Mouse (Mus musculus) stomach, embryonic 16.5 days (tissue): ENCODE measurements around the gene Slc5a2. TPM values are rescaled to one million over a fixed set of nuclear protein-coding genes. Genes with fewer than 3 reads are reported as not detected.

ENCODE experiments used
- ATAC-seq: fragments of 200-750 bp; cut with Nextera tagmentation; 2 replicates; pipeline ENCODE4 v1.8.0; 2017; ENCODE audit warnings: moderate number of reproducible peaks, moderate TSS enrichment; ENCODE audit not compliant: insufficient read depth, low FRiP score
- H3K27ac ChIP-seq: fragments of 300-500 bp; sonication (generic); 2 replicates; pipeline ENCODE4 v1.5.1; 2014; ENCODE audit warnings: low read length
- H3K27me3 ChIP-seq: fragments of 300-500 bp; sonication (generic); 2 replicates; pipeline ENCODE4 v1.6.1; 2014; ENCODE audit warnings: low read length, control low read depth, mixed read lengths; ENCODE audit not compliant: control insufficient read depth, insufficient read depth
- H3K36me3 ChIP-seq: fragments of 300-500 bp; sonication (generic); 2 replicates; pipeline ENCODE4 v1.6.1; 2014; ENCODE audit warnings: low read length; ENCODE audit not compliant: control insufficient read depth, insufficient read depth
- H3K4me1 ChIP-seq: fragments of 300-500 bp; sonication (generic); 2 replicates; pipeline ENCODE4 v1.6.1; 2014; ENCODE audit warnings: low read length, control low read depth, mixed read lengths; ENCODE audit not compliant: control insufficient read depth, insufficient read depth
- H3K4me2 ChIP-seq: fragments of 300-500 bp; sonication (generic); 2 replicates; pipeline ENCODE4 v1.6.1; 2014; ENCODE audit warnings: low read depth, low read length, mixed read lengths
- H3K4me3 ChIP-seq: fragments of 300-500 bp; sonication (generic); replicated peaks from 2 replicates; pipeline ENCODE4 v1.5.1; 2014; ENCODE audit warnings: mild to moderate bottlenecking, low read length
- H3K9ac ChIP-seq: fragments of 300-500 bp; sonication (generic); 2 replicates; pipeline ENCODE4 v1.6.1; 2014; ENCODE audit warnings: low read length
- H3K9me3 ChIP-seq: fragments of 300-500 bp; sonication (generic); replicated peaks from 2 replicates; pipeline ENCODE4 v1.6.1; 2016; ENCODE audit warnings: low read length, control low read depth; ENCODE audit not compliant: control insufficient read depth
- WGBS: fragments of 180-500 bp; shearing (Covaris S2); extraction: QIAGEN DNeasy Blood & Tissue Kit; methylation state at CpG from one replicate; pipeline ENCODE4 v1.1.7; 2014; 5-methylcytosine and 5-hydroxymethylcytosine counted together
- polyA plus RNA-seq: library from polyadenylated mRNA; unstranded; fragments of >200 nt; fragmentation: Nextera tagmentation; extraction: Ambion mirVana; gene quantifications from 2 replicates; pipeline ENCODE4 v1.2.1, GENCODE M21; 2015

Gene Slc5a2
- polyA plus RNA-seq, 1 experiment from 2014 or later, result 0.72 TPM

DNA sequence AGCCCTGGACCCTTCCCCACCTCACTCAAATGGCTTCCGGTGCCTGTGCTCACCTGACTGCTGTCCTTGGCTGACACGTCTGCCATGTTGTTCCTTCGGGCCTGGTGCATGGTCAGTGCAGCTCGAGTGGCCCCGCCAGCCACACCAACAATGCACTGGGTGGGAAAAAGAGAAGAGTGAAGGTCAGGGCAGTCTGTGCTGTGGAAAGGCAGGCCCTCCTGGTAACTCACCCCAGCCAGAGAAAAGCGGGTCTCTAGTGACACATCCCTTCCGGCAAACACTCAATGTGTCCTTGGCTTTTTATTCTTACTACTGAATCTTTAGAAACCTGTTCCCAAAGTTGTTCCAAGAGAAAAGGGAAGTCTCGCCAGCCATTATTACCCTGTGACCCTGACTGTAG is 19.6 kb downstream of the Slc5a2 start:
- H3K9me3 ChIP-seq, result no peaks in the 10 kb centered on the region
- peaks cover 8% of the 10 kb centered on the region; the same call in 1 of the 2 replicates for H3K4me1 ChIP-seq
- ATAC-seq, result no peak
- 82% methylated on average over 8 of the region's 8 CpGs for WGBS
- no peak overlapping the region for H3K4me2 ChIP-seq
- no peak overlapping the region for H3K27ac ChIP-seq
- H3K4me3 ChIP-seq, result no peak overlapping the region
- H3K36me3 ChIP-seq, result 0 out of 2 replicates have a peak, but pooled peaks cover 4% of the 10 kb centered on the region
- H3K27me3 ChIP-seq, result no peaks in the 10 kb centered on the region
- no peak overlapping the region for H3K9ac ChIP-seq

DNA sequence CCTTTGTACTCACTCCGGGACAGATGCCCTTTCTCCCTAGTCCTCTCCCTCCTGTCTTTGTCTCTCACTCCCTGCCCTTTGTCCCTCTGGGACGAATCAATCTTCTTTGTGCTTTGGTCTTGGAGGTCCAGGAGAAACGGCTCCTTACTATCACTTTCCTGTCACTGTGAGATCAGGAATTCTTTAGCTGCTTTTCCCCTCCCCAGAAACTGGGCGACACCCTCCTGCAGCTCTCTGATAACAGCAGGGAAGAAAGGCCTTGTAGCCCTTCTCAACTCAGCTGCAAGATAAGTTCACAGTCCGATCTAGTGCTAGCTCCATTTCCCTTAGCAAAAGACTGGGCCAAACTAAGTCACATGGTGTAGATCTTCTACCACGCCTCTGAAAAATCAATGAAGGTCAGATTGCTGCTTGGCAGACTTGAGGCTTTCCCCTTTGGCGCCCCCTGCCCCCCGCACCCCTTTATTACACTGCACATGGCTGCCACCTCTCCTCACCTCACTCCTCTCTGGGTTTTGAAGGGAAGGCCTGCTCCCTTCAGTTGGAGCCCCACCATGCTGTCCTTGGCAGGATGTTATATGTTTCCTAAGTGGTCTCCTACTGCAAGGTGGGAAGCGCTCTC is 23.6 kb downstream of the Slc5a2 start:
- Histone ChIP-seq H3K9ac (no peak overlapping the region), H3K4me1 (peaks cover 5% of the 10 kb centered on the region; the same call in 1 of the 2 replicates), H3K4me2 (peak overlapping the region; percentile 17; the same call in 1 of the 2 replicates), H3K27me3 (no peaks in the 10 kb centered on the region), H3K4me3 (no peak overlapping the region), H3K9me3 (no peaks in the 10 kb centered on the region), H3K36me3 (peaks cover 6% of the 10 kb centered on the region; the same call in 1 of the 2 replicates), H3K27ac (peak overlapping the region; percentile 30; the same call in 1 of the 2 replicates)
- ATAC-seq, result peak; percentile 89
- WGBS, result 22% methylated on average over 9 of the region's 9 CpGs

DNA sequence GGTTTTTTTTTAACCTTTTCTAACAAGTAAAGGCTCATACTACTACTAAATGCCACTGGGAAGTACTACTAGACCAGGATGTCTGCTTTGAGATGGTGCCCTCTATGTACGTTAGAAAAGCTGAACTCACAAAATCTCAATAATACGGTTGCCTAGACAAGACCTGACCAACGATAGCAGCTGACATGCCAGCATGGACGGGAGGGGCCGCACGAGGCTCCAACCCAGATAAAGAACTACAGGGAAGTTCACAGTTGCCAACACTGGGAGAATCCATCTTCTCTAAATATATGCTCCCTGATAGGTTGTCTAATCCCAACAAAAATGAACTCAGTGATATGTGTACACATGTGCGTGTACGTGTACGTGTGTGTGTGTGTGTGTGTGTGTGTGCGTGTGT is 29.3 kb downstream of the Slc5a2 start:
- Histone ChIP-seq H3K4me1 (peaks cover 17% of the 10 kb centered on the region), H3K9me3 (no peaks in the 10 kb centered on the region), H3K36me3 (peaks cover 3% of the 10 kb centered on the region; the same call in 1 of the 2 replicates), H3K4me2 (no peak overlapping the region), H3K27me3 (no peaks in the 10 kb centered on the region), H3K4me3 (no peak overlapping the region), H3K9ac (no peak overlapping the region), H3K27ac (no peak overlapping the region)
- no peak for ATAC-seq
- 88% methylated on average over 10 of the region's 10 CpGs for WGBS

DNA sequence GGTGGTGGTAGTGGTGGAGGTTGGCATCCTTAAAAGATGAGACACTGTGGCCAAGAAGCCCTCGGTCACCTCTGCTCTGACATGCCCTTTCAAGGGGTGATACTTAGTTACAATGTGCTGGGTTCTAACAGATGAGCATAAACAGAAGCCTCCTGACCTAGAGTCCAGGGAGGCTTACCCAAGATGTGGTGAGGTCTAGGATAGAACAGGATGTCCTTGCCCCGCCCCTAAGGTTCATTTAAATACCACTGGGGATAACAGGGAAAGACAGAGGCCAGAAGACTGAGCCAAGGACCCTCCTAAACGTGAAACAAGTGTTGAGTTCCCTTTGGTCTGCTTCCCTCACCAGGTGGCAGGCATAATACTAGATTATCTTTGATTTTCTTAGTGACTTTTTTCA is 31.1 kb downstream of the Slc5a2 start:
- peak overlapping the region; percentile 94; the same call in 1 of the 2 replicates for H3K9ac ChIP-seq
- peak overlapping the region; percentile 95 for H3K4me2 ChIP-seq
- peak overlapping the region; percentile 89; the same call in 1 of the 2 replicates for H3K4me3 ChIP-seq
- no peak overlapping the region for H3K27ac ChIP-seq
- 62% methylated on average over 3 of the region's 3 CpGs for WGBS
- H3K9me3 ChIP-seq, result no peaks in the 10 kb centered on the region
- no peaks in the 10 kb centered on the region for H3K36me3 ChIP-seq
- no peaks in the 10 kb centered on the region for H3K27me3 ChIP-seq
- peaks cover 20% of the 10 kb centered on the region for H3K4me1 ChIP-seq
- no peak for ATAC-seq

- H3K4me3 ChIP-seq, result peak overlapping the region; percentile 89
- no peak for ATAC-seq
- H3K27me3 ChIP-seq, result no peaks in the 10 kb centered on the region
- peak overlapping the region; percentile 95 for H3K4me2 ChIP-seq
- H3K9ac ChIP-seq, result peak overlapping the region; percentile 94
- 30% methylated on average over 10 of the region's 10 CpGs for WGBS
- no peaks in the 10 kb centered on the region for H3K9me3 ChIP-seq
- peak overlapping the region; percentile 92 for H3K27ac ChIP-seq
- H3K36me3 ChIP-seq, result no peaks in the 10 kb centered on the region
- peaks cover 20% of the 10 kb centered on the region for H3K4me1 ChIP-seq
Measured at GRCm38 (mm10) chr7:128297291-128297616, 31.8 kb downstream of the Slc5a2 start.

- peak; percentile 67; the same call in 1 of the 2 replicates for ATAC-seq
- WGBS, result under 1% methylated on average over 47 of the region's 47 CpGs
- Histone ChIP-seq H3K36me3 (no peaks in the 10 kb centered on the region), H3K9me3 (no peaks in the 10 kb centered on the region), H3K9ac (peak within 1 kb of the TSS; percentile 94), H3K27me3 (no peaks in the 10 kb centered on the region), H3K4me1 (peaks cover 20% of the 10 kb centered on the region), H3K4me2 (peak within 1 kb of the TSS; percentile 95), H3K4me3 (peak within 1 kb of the TSS; percentile 89), H3K27ac (peak within 1 kb of the TSS; percentile 92)
Measured at GRCm38 (mm10) chr7:128297617-128298480, 32.4 kb downstream of the Slc5a2 start, which contains the start of gene BC017158. BC017158 (minus strand) TSS chr7:128298170.

- Histone ChIP-seq H3K27ac (peak overlapping the region; percentile 92), H3K27me3 (no peaks in the 10 kb centered on the region), H3K9ac (peak overlapping the region; percentile 94), H3K4me2 (peak overlapping the region; percentile 95), H3K36me3 (no peaks in the 10 kb centered on the region), H3K9me3 (no peaks in the 10 kb centered on the region), H3K4me3 (peak overlapping the region; percentile 89), H3K4me1 (peaks cover 20% of the 10 kb centered on the region)
- peak; percentile 19; the same call in 1 of the 2 replicates for ATAC-seq
- 67% methylated on average over 8 of the region's 8 CpGs for WGBS
Measured at GRCm38 (mm10) chr7:128298481-128299342, 33.3 kb downstream of the Slc5a2 start.

DNA sequence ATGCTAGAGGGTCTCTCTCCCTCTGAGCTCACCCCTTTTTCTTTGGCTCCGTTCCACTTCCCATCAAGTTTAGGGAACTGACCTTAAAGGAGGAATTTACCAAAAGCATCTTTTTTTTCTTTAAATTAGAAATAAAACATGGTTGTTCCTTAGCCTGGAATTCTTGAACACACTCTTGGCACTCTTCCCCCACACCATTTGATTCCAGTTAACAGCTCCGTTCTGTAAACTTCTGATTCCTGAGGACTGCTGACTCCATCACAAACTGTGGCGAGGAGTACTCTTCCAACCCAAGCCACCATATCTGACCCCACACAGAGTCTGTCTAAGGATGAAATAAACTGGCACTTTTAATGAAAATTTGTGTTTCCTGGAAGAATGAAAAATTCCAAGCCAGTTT is 35.5 kb downstream of the Slc5a2 start:
- 57% methylated on average over 3 of the region's 3 CpGs for WGBS
- no peak overlapping the region for H3K27ac ChIP-seq
- no peak for ATAC-seq
- no peak overlapping the region for H3K4me3 ChIP-seq
- H3K9me3 ChIP-seq, result no peaks in the 10 kb centered on the region
- H3K4me2 ChIP-seq, result no peak overlapping the region
- no peak overlapping the region for H3K9ac ChIP-seq
- no peaks in the 10 kb centered on the region for H3K36me3 ChIP-seq
- peaks cover 24% of the 10 kb centered on the region for H3K4me1 ChIP-seq
- H3K27me3 ChIP-seq, result no peaks in the 10 kb centered on the region
